In the genomic region with DNA sequence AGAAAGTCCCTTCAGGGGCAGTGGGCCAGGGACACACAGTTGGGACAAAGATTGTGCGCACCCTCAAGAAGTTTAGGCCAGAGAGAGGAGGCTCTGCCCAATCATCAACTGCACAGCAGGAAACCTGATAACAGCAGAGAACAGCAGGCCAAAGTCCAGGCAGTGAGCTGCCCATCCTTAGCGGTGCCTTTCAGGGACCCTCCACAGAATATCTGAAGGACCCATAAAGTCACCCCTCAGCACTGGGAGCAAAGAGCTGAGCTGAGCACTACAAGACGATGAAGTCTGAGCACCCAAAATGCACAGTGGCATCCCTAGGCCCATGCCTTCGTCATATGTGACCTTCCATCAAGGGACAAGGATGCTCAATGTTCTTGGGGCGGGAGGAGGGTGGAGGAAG, we compare ENCODE assay signal across 29 mouse cellular contexts. TPM values are rescaled to one million over a fixed set of nuclear protein-coding genes. Genes with fewer than 3 reads are reported as not detected.
A peak's percentile ranks its signal among the peaks of the same experiment; 100 is the strongest.
DNase-seq lines count a peak whose midpoint lies in the region; ATAC-seq and TF ChIP-seq lines count a peak whose summit lies in the region.
"Had no signal": no experiment of that assay in that cellular context is flagged by ENCODE, and none has a peak within 500 bp of the region (broad histone marks: within the 10 kb centered on the region; RNA-seq: fewer than 3 reads in every experiment).

No protein-coding gene starts in this region.

- TF ChIP-seq POLR2A in kidney, adult 2 months (IDR thresholded peaks at IDR 0.05; ENCODE audit: low read depth, low read length): no peak

- 0 out of 2 replicates have a peak overlapping the region, but pooled peaks have one; percentile 2 for H3K9ac ChIP-seq in kidney, embryonic 15.5 days
- H3K9ac ChIP-seq in midbrain, embryonic 11.5 days (ENCODE audit: low read length): no peak overlapping the region
- H3K9ac ChIP-seq in midbrain, embryonic 13.5 days (replicated peaks): no peak overlapping the region
- H3K9ac ChIP-seq in intestine, postnatal 0 days (ENCODE audit: low read depth, low read length): no peak overlapping the region
- no peak overlapping the region for H3K9ac ChIP-seq in hindbrain, embryonic 13.5 days
- H3K9ac ChIP-seq: embryonic facial prominence, embryonic 13.5 days; heart, embryonic 15.5 days; limb, embryonic 15.5 days; lung, embryonic 14.5 days; stomach, embryonic 15.5 days had no signal

- WGBS in kidney, embryonic 15.5 days: 74% methylated on average over 5 of the region's 5 CpGs
- WGBS in kidney, adult 2 months: 93% methylated on average over 5 of the region's 5 CpGs
- WGBS in midbrain, embryonic 11.5 days: 92% methylated on average over 5 of the region's 5 CpGs
- 83% methylated on average over 5 of the region's 5 CpGs for WGBS in midbrain, embryonic 13.5 days
- WGBS in intestine, postnatal 0 days: 40% methylated on average over 5 of the region's 5 CpGs
- 81% methylated on average over 5 of the region's 5 CpGs for WGBS in hindbrain, embryonic 13.5 days

- peaks cover 9% of the 10 kb centered on the region for H3K36me3 ChIP-seq in kidney, embryonic 15.5 days
- H3K36me3 ChIP-seq in kidney, adult 2 months (ENCODE audit: control insufficient read depth, insufficient read depth, low read length): no peaks in the 10 kb centered on the region
- 0 out of 2 replicates have a peak, but pooled peaks cover 2% of the 10 kb centered on the region for H3K36me3 ChIP-seq in midbrain, embryonic 11.5 days (ENCODE audit: control insufficient read depth, insufficient read depth, low read length)
- H3K36me3 ChIP-seq in midbrain, embryonic 13.5 days: no peaks in the 10 kb centered on the region
- H3K36me3 ChIP-seq in intestine, postnatal 0 days (ENCODE audit: control insufficient read depth, insufficient read depth): peaks cover 5% of the 10 kb centered on the region; the same call in 1 of the 2 replicates
- no peaks in the 10 kb centered on the region for H3K36me3 ChIP-seq in hindbrain, embryonic 13.5 days
- H3K36me3 ChIP-seq: heart, embryonic 15.5 days had no signal

- TF ChIP-seq CTCF in kidney, adult 2 months (conservative IDR thresholded peaks at IDR 0.05; ENCODE audit: insufficient read depth, insufficient read length, low read depth, low read length): no peak
- TF ChIP-seq CTCF in intestine, postnatal 0 days (IDR thresholded peaks at IDR 0.05; ENCODE audit: low read depth): no peak

- no peak overlapping the region for H3K27ac ChIP-seq in kidney, embryonic 15.5 days
- H3K27ac ChIP-seq in kidney, adult 2 months (ENCODE audit: insufficient read depth, low read depth, low read length): no peak overlapping the region
- no peak overlapping the region; the same call in 1 of the 2 replicates for H3K27ac ChIP-seq in midbrain, embryonic 11.5 days (ENCODE audit: low read depth, low read length)
- no peak overlapping the region for H3K27ac ChIP-seq in midbrain, embryonic 13.5 days
- H3K27ac ChIP-seq in intestine, postnatal 0 days (ENCODE audit: low read depth, low read length): no peak overlapping the region
- no peak overlapping the region for H3K27ac ChIP-seq in hindbrain, embryonic 13.5 days
- H3K27ac ChIP-seq: embryonic facial prominence, embryonic 13.5 days; forebrain, embryonic 10.5 days; heart, embryonic 15.5 days; hindbrain, postnatal 0 days; layer of hippocampus, adult 2 months; left cerebral cortex, adult 2 months; midbrain, embryonic 10.5 days; stomach, embryonic 15.5 days had no signal

- DNase-seq in kidney, adult 2 months: no peak
- DNase-seq in midbrain, embryonic 11.5 days (ENCODE audit: low spot score, missing footprints): peak; percentile 84
- DNase-seq in left cerebral cortex, adult 8-10 months (ENCODE audit: low spot score in 2 of 2): no peak
- DNase-seq: adrenal gland, adult 2 months; adrenal gland, postnatal 36 days; B cell, adult 2 months; cerebellum, adult 18-20 months; cerebellum, postnatal 10 days; gastrocnemius, postnatal 36 days; heart, adult 18-20 months; kidney, adult 11 months; kidney, postnatal 36 days; lung, embryonic 14.5 days; lung, postnatal 14 days; right cerebral cortex, postnatal 14 days had no signal

- no peak for ATAC-seq in kidney, embryonic 15.5 days (replicated peaks; ENCODE audit: low FRiP score)
- no peak for ATAC-seq in midbrain, embryonic 11.5 days (ENCODE audit: low FRiP score)
- no peak for ATAC-seq in midbrain, embryonic 13.5 days
- ATAC-seq in intestine, postnatal 0 days: peak; percentile 50; the same call in 1 of the 2 replicates
- ATAC-seq in hindbrain, embryonic 13.5 days (ENCODE audit: low FRiP score): no peak
- ATAC-seq: activated CD4-positive, CD25-positive, alpha-beta regulatory T cell, adult 4 months; hindbrain, postnatal 0 days had no signal

- H3K4me3 ChIP-seq in kidney, embryonic 15.5 days (replicated peaks): no peak overlapping the region
- H3K4me3 ChIP-seq in kidney, adult 2 months (ENCODE audit: insufficient read depth, low read depth, low read length): no peak overlapping the region
- H3K4me3 ChIP-seq in midbrain, embryonic 11.5 days (ENCODE audit: low read depth, low read length): no peak overlapping the region
- no peak overlapping the region for H3K4me3 ChIP-seq in midbrain, embryonic 13.5 days (replicated peaks)
- H3K4me3 ChIP-seq in intestine, postnatal 0 days (ENCODE audit: low read depth, low read length): no peak overlapping the region
- H3K4me3 ChIP-seq in hindbrain, embryonic 13.5 days: no peak overlapping the region
- H3K4me3 ChIP-seq: embryonic facial prominence, embryonic 13.5 days; forebrain, embryonic 10.5 days; heart, embryonic 15.5 days; layer of hippocampus, adult 2 months; left cerebral cortex, adult 2 months; limb, embryonic 15.5 days; midbrain, embryonic 10.5 days; stomach, embryonic 15.5 days had no signal

- peaks cover 49% of the 10 kb centered on the region for H3K4me1 ChIP-seq in kidney, embryonic 15.5 days
- H3K4me1 ChIP-seq in kidney, adult 2 months (ENCODE audit: control insufficient read depth, insufficient read depth, low read length): no peaks in the 10 kb centered on the region
- peaks cover 66% of the 10 kb centered on the region for H3K4me1 ChIP-seq in midbrain, embryonic 11.5 days (ENCODE audit: control insufficient read depth, insufficient read depth, low read length)
- H3K4me1 ChIP-seq in midbrain, embryonic 13.5 days (replicated peaks): peaks cover 93% of the 10 kb centered on the region
- H3K4me1 ChIP-seq in intestine, postnatal 0 days (replicated peaks; ENCODE audit: control insufficient read depth, insufficient read depth, low read length): peaks cover 12% of the 10 kb centered on the region
- peaks cover 66% of the 10 kb centered on the region for H3K4me1 ChIP-seq in hindbrain, embryonic 13.5 days (replicated peaks)

- H3K27me3 ChIP-seq in kidney, embryonic 15.5 days: 0 out of 2 replicates have a peak, but pooled peaks cover 8% of the 10 kb centered on the region
- H3K27me3 ChIP-seq in kidney, adult 2 months (replicated peaks; ENCODE audit: control insufficient read depth, insufficient read depth, low read length): no peaks in the 10 kb centered on the region
- H3K27me3 ChIP-seq in midbrain, embryonic 11.5 days (ENCODE audit: control insufficient read depth, insufficient read depth, low read length): no peaks in the 10 kb centered on the region
- H3K27me3 ChIP-seq in midbrain, embryonic 13.5 days: peaks cover 26% of the 10 kb centered on the region
- H3K27me3 ChIP-seq in intestine, postnatal 0 days (replicated peaks; ENCODE audit: control insufficient read depth, insufficient read depth, low read length): no peaks in the 10 kb centered on the region
- peaks cover 88% of the 10 kb centered on the region for H3K27me3 ChIP-seq in hindbrain, embryonic 13.5 days
- H3K27me3 ChIP-seq: limb, embryonic 15.5 days; stomach, embryonic 15.5 days had no signal

- no peak overlapping the region for H3K4me2 ChIP-seq in kidney, embryonic 15.5 days
- H3K4me2 ChIP-seq in midbrain, embryonic 11.5 days: no peak overlapping the region
- H3K4me2 ChIP-seq in midbrain, embryonic 13.5 days (replicated peaks): no peak overlapping the region
- no peak overlapping the region for H3K4me2 ChIP-seq in intestine, postnatal 0 days (replicated peaks; ENCODE audit: low read depth)
- H3K4me2 ChIP-seq in hindbrain, embryonic 13.5 days: no peak overlapping the region
- H3K4me2 ChIP-seq: embryonic facial prominence, embryonic 13.5 days; heart, embryonic 15.5 days; limb, embryonic 15.5 days; lung, embryonic 14.5 days; stomach, embryonic 15.5 days had no signal

- H3K9me3 ChIP-seq in kidney, embryonic 15.5 days (replicated peaks): no peaks in the 10 kb centered on the region
- H3K9me3 ChIP-seq in midbrain, embryonic 11.5 days (ENCODE audit: control insufficient read depth, low read length): no peaks in the 10 kb centered on the region
- H3K9me3 ChIP-seq in midbrain, embryonic 13.5 days: no peaks in the 10 kb centered on the region
- H3K9me3 ChIP-seq in intestine, postnatal 0 days (ENCODE audit: control insufficient read depth): no peaks in the 10 kb centered on the region
- no peaks in the 10 kb centered on the region for H3K9me3 ChIP-seq in hindbrain, embryonic 13.5 days
- H3K9me3 ChIP-seq: embryonic facial prominence, embryonic 13.5 days; forebrain, embryonic 10.5 days; heart, embryonic 15.5 days; limb, embryonic 15.5 days; midbrain, embryonic 10.5 days; stomach, embryonic 15.5 days had no signal

RNA-seq across cellular contexts. Expression of gene Foxp4, which starts 6.5 kb away (rescaled TPM):
- 13.0 and 13.7 TPM in 2 replicates for polyA plus RNA-seq in kidney, embryonic 15.5 days (2015; fragmentation: Nextera tagmentation; extraction: Ambion mirVana)
- polyA plus RNA-seq in kidney, adult 2 months (2012; rRNA removed): 23.5 and 27.4 TPM in 2 replicates
- polyA plus RNA-seq in midbrain, embryonic 11.5 days (2014; fragmentation: Nextera tagmentation; extraction: Ambion mirVana): 24.6 and 27.5 TPM in 2 replicates
- polyA plus RNA-seq in midbrain, embryonic 13.5 days (2015; fragmentation: Nextera tagmentation; extraction: Ambion mirVana): 16.0 and 25.2 TPM in 2 replicates
- 12.9 and 13.3 TPM in 2 replicates for polyA plus RNA-seq in intestine, postnatal 0 days (2015; fragmentation: Nextera tagmentation; extraction: Ambion mirVana)
- 19.6 and 19.9 TPM in 2 replicates for polyA plus RNA-seq in hindbrain, embryonic 13.5 days (2015; fragmentation: Nextera tagmentation; extraction: Ambion mirVana)
- 10 to 100 TPM; 39.9 to 63.6 (median 49.6) TPM for total RNA-seq in left cerebral cortex, adult 8-10 months (2022)
